9 mouse cellular contexts compared by ENCODE assay signal in genomic region chr1:72944805-72945749, GRCm38 (mm10).
DNase-seq lines count a peak whose midpoint lies in the region; ATAC-seq and TF ChIP-seq lines count a peak whose summit lies in the region.
"Had no signal": no experiment of that assay in that cellular context is flagged by ENCODE, and none has a peak within 500 bp of the region (broad histone marks: within the 10 kb centered on the region; RNA-seq: fewer than 3 reads in every experiment).

No protein-coding gene starts in this region.

- no peaks in the 10 kb centered on the region for H3K9me3 ChIP-seq in kidney, embryonic 16.5 days (ENCODE audit: low read length)
- no peaks in the 10 kb centered on the region for H3K9me3 ChIP-seq in heart, embryonic 15.5 days (replicated peaks)
- H3K9me3 ChIP-seq in liver, embryonic 14.5 days (ENCODE audit: control insufficient read depth, low read length), result no peaks in the 10 kb centered on the region

- H3K36me3 ChIP-seq in kidney, embryonic 16.5 days (ENCODE audit: insufficient read depth, low read length), result no peaks in the 10 kb centered on the region
- H3K36me3 ChIP-seq in heart, embryonic 15.5 days, result no peaks in the 10 kb centered on the region
- no peaks in the 10 kb centered on the region for H3K36me3 ChIP-seq in liver, embryonic 14.5 days (replicated peaks; ENCODE audit: control insufficient read depth, insufficient read depth, low read depth)

- H3K4me3 ChIP-seq in kidney, embryonic 16.5 days (ENCODE audit: low read length), result peak overlapping the region; percentile 24
- no peak overlapping the region for H3K4me3 ChIP-seq in heart, embryonic 15.5 days
- H3K4me3 ChIP-seq in liver, embryonic 14.5 days (ENCODE audit: insufficient read depth in 1 of 2, low read depth in 2 of 2, low read length in 2 of 2), result no peak overlapping the region
- H3K4me3 ChIP-seq in cerebellum, adult 2 months (replicated peaks; ENCODE audit: insufficient read depth, low read depth, low read length), result no peak overlapping the region

- peak overlapping the region; percentile 56 for H3K4me2 ChIP-seq in kidney, embryonic 16.5 days (replicated peaks; ENCODE audit: low read depth, low read length)
- H3K4me2 ChIP-seq in heart, embryonic 15.5 days, result peak overlapping the region; percentile 56
- H3K4me2 ChIP-seq in liver, embryonic 14.5 days (ENCODE audit: low read depth), result peak overlapping the region; percentile 9; the same call in 1 of the 2 replicates

- peak; percentile 63 for ATAC-seq in kidney, embryonic 16.5 days (ENCODE audit: low FRiP score, low TSS enrichment)
- ATAC-seq in heart, embryonic 15.5 days (replicated peaks; ENCODE audit: insufficient number of reproducible peaks, insufficient read depth, low FRiP score, low read depth), result no peak
- ATAC-seq in liver, embryonic 14.5 days (ENCODE audit: insufficient read depth), result no peak
- ATAC-seq in megakaryocyte, adult 5-6 weeks (ENCODE audit: poor library complexity, severe bottlenecking), result no peak

- no peak for TF ChIP-seq POLR2A in cerebellum, adult 2 months (IDR thresholded peaks at IDR 0.05; ENCODE audit: borderline replicate concordance, insufficient read depth, low read length)

- no peak for TF ChIP-seq EP300 in liver, embryonic 14.5 days (IDR thresholded peaks at IDR 0.05; ENCODE audit: low read depth)

- H3K27me3 ChIP-seq in kidney, embryonic 16.5 days (ENCODE audit: insufficient read depth, low read length), result no peaks in the 10 kb centered on the region
- no peaks in the 10 kb centered on the region for H3K27me3 ChIP-seq in heart, embryonic 15.5 days
- H3K27me3 ChIP-seq in liver, embryonic 14.5 days (ENCODE audit: control insufficient read depth, insufficient read depth, low read length), result no peaks in the 10 kb centered on the region
- no peaks in the 10 kb centered on the region for H3K27me3 ChIP-seq in cerebellum, adult 2 months (ENCODE audit: control insufficient read depth, insufficient read depth, low read length)

- H3K4me1 ChIP-seq in kidney, embryonic 16.5 days (ENCODE audit: insufficient read depth, low read length), result peaks cover 18% of the 10 kb centered on the region
- H3K4me1 ChIP-seq in heart, embryonic 15.5 days (replicated peaks), result peaks cover 43% of the 10 kb centered on the region
- H3K4me1 ChIP-seq in liver, embryonic 14.5 days (replicated peaks; ENCODE audit: control insufficient read depth in 2 of 2, insufficient read depth in 2 of 2, low read length in 1 of 2), result peaks cover 0 to 4% of the 10 kb centered on the region in 2 experiments; a peak in 1 of 4 replicates
- no peaks in the 10 kb centered on the region for H3K4me1 ChIP-seq in cerebellum, adult 2 months (ENCODE audit: control insufficient read depth, insufficient read depth, low read length)

- H3K27ac ChIP-seq in kidney, embryonic 16.5 days (ENCODE audit: low read length), result peak overlapping the region; percentile 9; the same call in 1 of the 2 replicates
- peak overlapping the region; percentile 89 for H3K27ac ChIP-seq in heart, embryonic 15.5 days
- no peak overlapping the region for H3K27ac ChIP-seq in liver, embryonic 14.5 days
- H3K27ac ChIP-seq in cerebellum, adult 2 months (ENCODE audit: insufficient read depth, low read length), result no peak overlapping the region

- no peak for TF ChIP-seq CTCF in liver, embryonic 14.5 days (IDR thresholded peaks at IDR 0.05; ENCODE audit: low read depth)
- TF ChIP-seq CTCF in cerebellum, adult 2 months (IDR thresholded peaks at IDR 0.05; ENCODE audit: borderline replicate concordance, insufficient read depth, low read depth, low read length), result no peak

- WGBS in kidney, embryonic 16.5 days, result 10% methylated on average over 21 of the region's 21 CpGs
- 9% methylated on average over 21 of the region's 21 CpGs for WGBS in heart, embryonic 15.5 days
- 15% methylated on average over 21 of the region's 21 CpGs for WGBS in liver, embryonic 14.5 days (ENCODE audit: insufficient replicate concordance)
- 33% methylated on average over 21 of the region's 21 CpGs for WGBS in cerebellum, adult 2 months

- peak overlapping the region; percentile 46; the same call in 1 of the 2 replicates for H3K9ac ChIP-seq in kidney, embryonic 16.5 days (replicated peaks; ENCODE audit: low read length)
- no peak overlapping the region for H3K9ac ChIP-seq in heart, embryonic 15.5 days
- no peak overlapping the region for H3K9ac ChIP-seq in liver, embryonic 14.5 days (replicated peaks)

- DNase-seq in kidney, adult 8-10 months, result no peak
- DNase-seq in liver, embryonic 14.5 days (ENCODE audit: low read depth in 3 of 3, low spot score in 3 of 3), result no peak
- DNase-seq in retina, postnatal 1 day, result peak; percentile 49
- no peak for DNase-seq in spleen, postnatal 14 days (ENCODE audit: low spot score in 2 of 2)
- DNase-seq in cerebellum, adult 2 months, result no peak
- DNase-seq: right cerebral cortex, adult 18-20 months had no signal

Comparison
In these comparisons a context has a peak if more than half of its experiments do, and no peak if none do; other contexts are left out.
1. H3K27ac ChIP-seq: peak in kidney, embryonic 16.5 days (single experiment) and heart, embryonic 15.5 days (single experiment); none in liver, embryonic 14.5 days (single experiment) and cerebellum, adult 2 months (single experiment).
2. Peak in every context shown above with its lines, with median percentiles within 50 percentile points of each other: H3K4me2 ChIP-seq.